In the genomic region with DNA sequence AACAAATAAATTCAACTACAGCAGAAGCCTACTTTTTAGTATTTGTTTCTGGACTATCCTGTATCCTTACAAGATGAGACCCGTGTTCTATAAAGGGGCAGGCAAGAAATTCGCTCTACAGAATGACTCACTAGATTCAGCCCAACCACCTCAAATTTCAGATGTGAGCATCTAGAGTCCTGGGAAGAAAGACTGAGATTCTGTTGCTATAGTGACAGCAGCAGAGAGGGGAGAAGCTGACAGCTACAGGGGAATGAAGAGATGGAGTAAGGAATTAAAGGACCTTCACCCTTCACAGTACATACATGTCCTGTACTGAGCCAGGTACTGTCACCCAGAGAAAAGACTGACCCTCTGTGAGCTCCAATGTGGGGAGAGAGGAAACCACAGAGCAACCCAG, we compare ENCODE assay signal across 28 mouse cellular contexts.
DNase-seq lines count a peak whose midpoint lies in the region; ATAC-seq and TF ChIP-seq lines count a peak whose summit lies in the region.
"Had no signal": no experiment of that assay in that cellular context is flagged by ENCODE, and none has a peak within 500 bp of the region (broad histone marks: within the 10 kb centered on the region; RNA-seq: fewer than 3 reads in every experiment).

No protein-coding gene starts in this region.

- 70% methylated on average over 2 of the region's 2 CpGs for WGBS in hindbrain, postnatal 0 days
- WGBS in hindbrain, embryonic 16.5 days: 78% methylated on average over 2 of the region's 2 CpGs

- H3K4me1 ChIP-seq in hindbrain, postnatal 0 days (ENCODE audit: insufficient read depth, low read length): no peaks in the 10 kb centered on the region
- no peaks in the 10 kb centered on the region for H3K4me1 ChIP-seq in hindbrain, embryonic 16.5 days (ENCODE audit: control insufficient read depth, insufficient read depth, low read depth, low read length)
- H3K4me1 ChIP-seq: embryonic facial prominence, embryonic 12.5 days; forebrain, embryonic 15.5 days; hindbrain, embryonic 12.5 days; liver, embryonic 12.5 days had no signal

- DNase-seq in hindbrain, postnatal 0 days (ENCODE audit: low spot score): peak; percentile 12
- peak; percentile 33 to 54 for DNase-seq in left cerebral cortex, postnatal 14 days (ENCODE audit: low spot score in 2 of 2)
- DNase-seq in left cerebral cortex, postnatal 4 days: no peak
- peak; percentile 17 to 33 for DNase-seq in right cerebral cortex, adult 2 months (ENCODE audit: low spot score in 2 of 2)
- no peak for DNase-seq in right cerebral cortex, postnatal 4 days
- DNase-seq: adrenal gland, postnatal 14 days; cerebellum, adult 11-12 months; cerebellum, adult 9-11 months; embryo, embryonic 11 days; gastrocnemius, postnatal 25 days; heart, adult 18-20 months; heart, postnatal 36 days; kidney, adult 9 months; kidney, postnatal 10 days; liver, postnatal 0 days; lung, postnatal 4 days; thymus, postnatal 4 days had no signal

- no peaks in the 10 kb centered on the region for H3K27me3 ChIP-seq in hindbrain, postnatal 0 days (ENCODE audit: insufficient read depth, low read length)
- no peaks in the 10 kb centered on the region for H3K27me3 ChIP-seq in hindbrain, embryonic 16.5 days (replicated peaks; ENCODE audit: control insufficient read depth, insufficient read depth, low read length)
- H3K27me3 ChIP-seq: embryonic facial prominence, embryonic 12.5 days; forebrain, embryonic 15.5 days; hindbrain, embryonic 12.5 days; liver, embryonic 12.5 days; megakaryocyte, embryonic 14.5 days; neural tube, embryonic 13.5 days had no signal

- ATAC-seq in hindbrain, postnatal 0 days: 0 out of 2 replicates have a peak, but pooled peaks have one; percentile 56
- no peak for ATAC-seq in hindbrain, embryonic 16.5 days
- no peak for ATAC-seq in granulocyte monocyte progenitor cell, adult 5-6 weeks (replicated peaks; ENCODE audit: poor library complexity, severe bottlenecking)
- ATAC-seq: CD4-positive, CD25-positive, alpha-beta regulatory T cell, adult 4 months; forebrain, embryonic 15.5 days; intestine, postnatal 0 days; liver, embryonic 12.5 days; liver, postnatal 0 days had no signal

- intact Hi-C loops in left cerebral cortex, postnatal 14 days (cut with DNase I): no loop called here
- intact Hi-C loops in left cerebral cortex, postnatal 4 days (cut with DNase I): no loop called here

- TF ChIP-seq CTCF in hindbrain, postnatal 0 days (IDR thresholded peaks at IDR 0.05; ENCODE audit: low read depth): no peak

- H3K9me3 ChIP-seq in hindbrain, postnatal 0 days (ENCODE audit: low read length): no peaks in the 10 kb centered on the region
- H3K9me3 ChIP-seq in hindbrain, embryonic 16.5 days (ENCODE audit: control insufficient read depth, low read length): no peaks in the 10 kb centered on the region
- H3K9me3 ChIP-seq: embryonic facial prominence, embryonic 12.5 days; forebrain, embryonic 15.5 days; hindbrain, embryonic 12.5 days; liver, embryonic 12.5 days; megakaryocyte, embryonic 14.5 days; neural tube, embryonic 13.5 days had no signal

- H3K9ac ChIP-seq in hindbrain, postnatal 0 days (replicated peaks; ENCODE audit: low read length): no peak overlapping the region
- no peak overlapping the region for H3K9ac ChIP-seq in hindbrain, embryonic 16.5 days (ENCODE audit: low read depth, low read length)
- H3K9ac ChIP-seq: embryonic facial prominence, embryonic 12.5 days; forebrain, embryonic 15.5 days; hindbrain, embryonic 12.5 days; liver, embryonic 12.5 days; liver, postnatal 0 days; neural tube, embryonic 13.5 days had no signal

- H3K4me3 ChIP-seq in hindbrain, postnatal 0 days (ENCODE audit: low read length): no peak overlapping the region
- H3K4me3 ChIP-seq in hindbrain, embryonic 16.5 days (ENCODE audit: low read length): no peak overlapping the region
- H3K4me3 ChIP-seq: embryonic facial prominence, embryonic 12.5 days; forebrain, embryonic 15.5 days; hindbrain, embryonic 12.5 days; liver, embryonic 12.5 days; megakaryocyte, embryonic 14.5 days; neural tube, embryonic 13.5 days had no signal

- H3K27ac ChIP-seq in hindbrain, postnatal 0 days: peak overlapping the region; percentile 3; the same call in 1 of the 2 replicates
- no peak overlapping the region for H3K27ac ChIP-seq in hindbrain, embryonic 16.5 days (ENCODE audit: low read depth, low read length)
- H3K27ac ChIP-seq: embryonic facial prominence, embryonic 12.5 days; forebrain, embryonic 15.5 days; hindbrain, embryonic 12.5 days; liver, embryonic 12.5 days; neural tube, embryonic 13.5 days had no signal

- no peak overlapping the region for H3K4me2 ChIP-seq in hindbrain, postnatal 0 days (ENCODE audit: low read depth, low read length)
- H3K4me2 ChIP-seq in hindbrain, embryonic 16.5 days (ENCODE audit: low read length): no peak overlapping the region
- H3K4me2 ChIP-seq: embryonic facial prominence, embryonic 12.5 days; forebrain, embryonic 15.5 days; heart, embryonic 11.5 days; hindbrain, embryonic 12.5 days; liver, embryonic 12.5 days; neural tube, embryonic 13.5 days had no signal

- no peaks in the 10 kb centered on the region for H3K36me3 ChIP-seq in hindbrain, postnatal 0 days (ENCODE audit: insufficient read depth, low read length)
- H3K36me3 ChIP-seq in hindbrain, embryonic 16.5 days (ENCODE audit: control insufficient read depth, insufficient read depth, low read length): no peaks in the 10 kb centered on the region
- H3K36me3 ChIP-seq: embryonic facial prominence, embryonic 12.5 days; forebrain, embryonic 15.5 days; hindbrain, embryonic 12.5 days; liver, embryonic 12.5 days; neural tube, embryonic 13.5 days had no signal

Comparison
In these comparisons a context has a peak if more than half of its experiments do, and no peak if none do; other contexts are left out.
1. DNase-seq: peak in hindbrain, postnatal 0 days (single experiment), left cerebral cortex, postnatal 14 days (2 of 2) and right cerebral cortex, adult 2 months (2 of 2); none in left cerebral cortex, postnatal 4 days (single experiment) and right cerebral cortex, postnatal 4 days (single experiment).